Mouse (Mus musculus) testis, adult 2 months (tissue): ENCODE results near the gene B830017H08Rik. TPM values are rescaled to one million over a fixed set of nuclear protein-coding genes. Genes with fewer than 3 reads are reported as not detected.

Experiments used
- H3K27ac ChIP-seq: fragments of 200-500 bp; 2 replicates; pipeline ENCODE4 v1.5.1; 2012; ENCODE audit warnings: low read depth, low read length; ENCODE audit not compliant: control insufficient read depth, insufficient read depth
- H3K27me3 ChIP-seq: fragments of 200-500 bp; 2 replicates; pipeline ENCODE4 v1.6.1; 2012; ENCODE audit warnings: mild to moderate bottlenecking, low read length, moderate library complexity; ENCODE audit not compliant: control insufficient read depth, insufficient read depth
- H3K36me3 ChIP-seq: fragments of 200-500 bp; 2 replicates; pipeline ENCODE4 v1.6.1; 2012; ENCODE audit warnings: mild to moderate bottlenecking, low read length; ENCODE audit not compliant: control insufficient read depth, insufficient read depth
- H3K4me1 ChIP-seq: fragments of 200-500 bp; 2 replicates; pipeline ENCODE4 v1.6.1; 2012; ENCODE audit warnings: low read length; ENCODE audit not compliant: control insufficient read depth, insufficient read depth
- H3K4me3 ChIP-seq: fragments of 200-500 bp; 2 replicates; pipeline ENCODE4 v1.5.1; 2012; ENCODE audit warnings: low read depth, mild to moderate bottlenecking, low read length, moderate library complexity, mixed read lengths; ENCODE audit not compliant: control insufficient read depth
- CTCF ChIP-seq: fragments of 200-500 bp; IDR thresholded peaks from 2 replicates; pipeline ENCODE4 v1.5.1; 2012; ENCODE audit warnings: low read depth, mild to moderate bottlenecking, inconsistent platforms, low read length, moderate library complexity; ENCODE audit not compliant: control insufficient read depth, insufficient read depth, insufficient replicate concordance
- POLR2A ChIP-seq: fragments of 200-500 bp; IDR thresholded peaks from 2 replicates; pipeline ENCODE4 v1.6.1; 2012; ENCODE audit warnings: low read depth, mild to moderate bottlenecking, inconsistent platforms, low read length, moderate library complexity; ENCODE audit not compliant: control insufficient read depth
- polyA plus RNA-seq: library from polyadenylated mRNA; depleted of rRNA; stranded (reverse); fragments of >200 nt; gene quantifications from 2 replicates; pipeline ENCODE4 v1.2.3, GENCODE M21; 2012

B830017H08Rik gene
- polyA plus RNA-seq, 1 experiment = 4.5 TPM

DNA sequence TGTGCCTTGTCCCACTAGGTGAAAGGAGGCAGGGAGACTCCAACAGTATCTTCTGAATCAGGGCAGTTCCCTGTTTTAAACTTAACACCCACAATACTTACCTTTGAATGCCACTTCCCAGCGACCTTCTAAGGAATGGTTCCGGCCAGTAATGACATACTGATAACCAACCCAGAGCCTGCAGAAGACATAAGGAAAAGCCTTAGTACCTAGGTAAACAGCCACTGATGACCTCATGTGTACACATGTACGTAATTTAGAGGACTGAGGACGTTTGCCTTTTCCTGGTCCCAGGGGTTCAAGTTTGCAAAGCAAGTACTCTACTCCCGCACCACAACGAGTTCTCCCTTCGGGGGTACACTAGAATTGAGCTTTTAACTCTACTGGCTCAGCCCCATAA lies 24.2 kb downstream of the B830017H08Rik start:
- no peak overlapping the region for H3K27ac ChIP-seq
- TF ChIP-seq CTCF (no peak), POLR2A (no peak)
- no peak overlapping the region for H3K4me3 ChIP-seq
- peaks cover 3% of the 10 kb centered on the region; the same call in 1 of the 2 replicates for H3K36me3 ChIP-seq
- no peaks in the 10 kb centered on the region for H3K4me1 ChIP-seq
- no peaks in the 10 kb centered on the region for H3K27me3 ChIP-seq

DNA sequence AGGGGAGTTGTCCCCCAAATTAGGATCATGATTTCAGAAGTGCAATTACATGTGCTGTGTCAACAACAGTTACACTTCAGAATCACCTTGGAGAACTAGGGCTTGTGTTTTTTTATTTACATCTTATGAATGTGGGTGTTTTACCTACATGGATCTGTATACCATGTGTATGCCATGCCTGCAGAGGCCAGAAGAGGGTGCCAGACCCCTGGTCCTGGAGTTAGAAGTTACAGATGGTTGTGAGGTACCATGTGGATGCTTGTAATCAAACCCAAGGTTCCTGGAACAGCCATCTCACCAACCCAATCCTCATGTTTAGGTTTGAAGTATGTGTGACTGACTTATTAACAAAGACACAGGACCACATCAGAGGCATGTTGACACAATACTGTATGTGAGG lies 25.7 kb downstream of the B830017H08Rik start:
- TF ChIP-seq CTCF (peak; percentile 32; the same call in 1 of the 2 replicates), POLR2A (no peak)
- H3K4me3 ChIP-seq = peak overlapping the region; percentile 79
- no peaks in the 10 kb centered on the region for H3K4me1 ChIP-seq
- H3K27ac ChIP-seq = no peak overlapping the region
- H3K36me3 ChIP-seq = peaks cover 3% of the 10 kb centered on the region; the same call in 1 of the 2 replicates
- H3K27me3 ChIP-seq = no peaks in the 10 kb centered on the region

DNA sequence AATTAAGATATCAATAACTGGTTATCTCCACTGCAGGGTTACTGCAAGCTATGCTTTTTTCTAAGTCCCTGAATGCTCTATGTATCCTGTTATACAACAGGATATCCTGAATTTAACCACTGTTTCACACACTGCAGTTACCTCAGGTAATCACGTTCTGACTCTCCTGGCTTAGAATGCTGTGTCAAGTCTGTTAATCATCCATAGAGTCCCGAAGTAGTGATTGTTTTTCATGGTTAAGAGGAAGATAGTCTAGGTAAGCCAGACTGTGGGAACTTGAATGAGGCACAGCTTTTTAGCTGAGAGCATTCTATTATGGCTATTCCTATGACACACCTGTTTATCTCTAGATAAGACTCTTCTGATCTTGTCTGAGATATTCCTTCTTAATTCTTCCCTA lies 32.4 kb downstream of the B830017H08Rik start:
- Histone ChIP-seq H3K27me3 (no peaks in the 10 kb centered on the region), H3K4me3 (no peak overlapping the region), H3K4me1 (no peaks in the 10 kb centered on the region), H3K36me3 (no peaks in the 10 kb centered on the region), H3K27ac (no peak overlapping the region)
- TF ChIP-seq CTCF (no peak), POLR2A (no peak)

DNA sequence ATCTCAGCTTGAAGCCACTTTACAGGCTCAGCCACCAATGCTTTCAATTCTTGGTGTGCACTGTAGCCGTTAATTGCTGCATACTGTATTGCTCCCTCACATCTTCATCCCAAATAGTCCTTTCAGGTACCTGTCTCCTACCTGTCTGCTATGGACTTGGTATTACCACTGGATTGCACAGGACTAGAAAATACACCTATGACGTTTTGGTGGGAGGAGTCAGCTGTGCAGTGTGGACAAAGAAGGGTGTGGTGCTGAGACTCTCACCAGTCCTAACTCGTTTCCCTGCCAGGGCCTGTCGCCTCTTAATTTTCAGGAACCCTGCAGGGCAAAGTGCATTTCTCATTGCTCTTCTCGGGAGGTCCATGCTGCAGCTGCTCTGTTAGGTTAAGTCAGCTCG lies 32.8 kb downstream of the B830017H08Rik start:
- TF ChIP-seq POLR2A (no peak), CTCF (no peak)
- no peaks in the 10 kb centered on the region for H3K36me3 ChIP-seq

DNA sequence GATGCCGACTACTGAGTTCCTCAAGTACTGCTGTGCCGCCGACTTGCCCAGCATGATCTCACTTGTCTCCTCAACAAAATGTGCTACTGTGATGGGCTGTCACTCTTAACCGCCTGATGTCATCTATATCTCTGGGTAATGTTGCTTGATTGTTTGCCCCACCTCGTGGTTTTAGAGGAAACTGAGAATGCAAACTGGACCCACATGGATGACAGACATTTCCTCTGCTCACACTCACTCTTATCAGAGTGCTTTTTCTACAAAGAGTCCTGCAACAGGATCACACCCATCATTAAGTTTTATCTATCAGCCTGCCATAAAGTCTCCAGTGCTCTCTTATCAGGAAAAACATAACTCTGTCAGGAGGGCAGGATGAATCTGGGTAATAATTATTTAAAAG lies 38.3 kb downstream of the B830017H08Rik start:
- H3K36me3 ChIP-seq = no peaks in the 10 kb centered on the region
- no peaks in the 10 kb centered on the region for H3K27me3 ChIP-seq
- H3K27ac ChIP-seq = no peak overlapping the region
- TF ChIP-seq CTCF = no peak
- TF ChIP-seq POLR2A = no peak
- H3K4me1 ChIP-seq = no peaks in the 10 kb centered on the region
- H3K4me3 ChIP-seq = no peak overlapping the region

More for the DNA sequence above, 32.8 kb downstream of the B830017H08Rik start:
- no peak overlapping the region for H3K27ac ChIP-seq
- H3K4me3 ChIP-seq = no peak overlapping the region
- H3K4me1 ChIP-seq = no peaks in the 10 kb centered on the region
- H3K27me3 ChIP-seq = no peaks in the 10 kb centered on the region

DNA sequence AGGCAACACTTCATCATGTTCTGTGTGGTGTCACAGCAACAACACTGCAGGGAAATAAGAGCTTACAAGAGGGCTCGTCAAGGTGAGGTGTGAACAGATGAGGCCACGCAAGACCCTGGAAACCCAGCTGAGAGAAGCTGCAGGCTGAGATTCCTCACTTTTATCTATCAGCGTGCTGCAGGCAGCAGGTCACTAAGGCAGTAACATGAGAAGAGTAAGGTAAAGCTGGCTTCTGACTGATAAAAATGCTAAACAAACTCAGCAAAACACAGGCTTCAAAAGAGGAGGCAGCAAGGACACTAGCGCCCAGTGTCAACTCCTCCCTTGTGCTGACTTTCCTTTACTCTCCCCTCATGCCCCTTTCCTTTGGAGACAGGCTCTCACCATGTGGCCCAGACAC lies 40.1 kb downstream of the B830017H08Rik start:
- Histone ChIP-seq H3K4me3 (no peak overlapping the region), H3K4me1 (no peaks in the 10 kb centered on the region), H3K27me3 (no peaks in the 10 kb centered on the region), H3K27ac (no peak overlapping the region), H3K36me3 (no peaks in the 10 kb centered on the region)
- TF ChIP-seq CTCF (no peak), POLR2A (no peak)

DNA sequence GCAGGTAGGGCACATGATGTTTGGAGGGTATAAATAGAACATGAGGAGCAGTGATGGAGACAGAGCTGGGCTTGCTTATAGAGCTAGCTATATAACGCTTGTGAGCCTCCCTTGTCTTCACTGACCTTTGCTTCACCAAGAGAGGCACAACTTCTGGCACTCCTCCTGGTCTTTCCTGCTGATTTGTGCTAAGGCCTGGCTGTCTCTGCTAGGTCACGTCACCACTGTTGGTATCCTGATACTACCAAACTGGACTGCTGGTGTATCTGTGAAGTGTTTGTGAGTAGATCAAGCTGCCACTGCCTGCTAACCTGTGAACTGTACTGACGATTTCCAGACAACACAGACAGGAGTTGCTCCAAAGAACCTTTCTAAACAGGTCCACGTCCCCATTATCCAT lies 42.3 kb downstream of the B830017H08Rik start:
- no peak overlapping the region for H3K27ac ChIP-seq
- no peak overlapping the region for H3K4me3 ChIP-seq
- H3K27me3 ChIP-seq = no peaks in the 10 kb centered on the region
- H3K4me1 ChIP-seq = peaks cover 2% of the 10 kb centered on the region; the same call in 1 of the 2 replicates
- no peaks in the 10 kb centered on the region for H3K36me3 ChIP-seq
- TF ChIP-seq CTCF (no peak), POLR2A (no peak)

DNA sequence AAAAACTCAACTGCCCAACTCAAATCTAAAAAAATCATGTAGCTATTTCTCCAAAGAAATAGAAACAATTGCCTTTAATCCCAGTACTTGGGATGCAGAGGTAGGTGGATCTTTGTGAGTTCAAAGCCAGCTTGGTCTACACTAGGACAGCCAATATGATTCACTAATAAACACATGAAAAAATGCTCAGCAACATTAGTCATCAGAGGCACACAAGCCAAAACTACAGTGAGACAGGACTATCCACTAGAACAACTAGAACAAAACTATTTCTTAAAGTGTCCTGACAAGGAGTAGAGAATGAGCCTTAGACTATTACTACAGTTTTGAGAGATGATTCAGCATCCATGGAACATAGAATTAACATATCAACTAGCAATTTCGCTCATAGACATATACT lies 43.2 kb downstream of the B830017H08Rik start:
- TF ChIP-seq POLR2A (no peak), CTCF (no peak)
- H3K4me1 ChIP-seq = peaks cover 2% of the 10 kb centered on the region; the same call in 1 of the 2 replicates
- H3K27me3 ChIP-seq = no peaks in the 10 kb centered on the region
- no peak overlapping the region for H3K27ac ChIP-seq
- no peaks in the 10 kb centered on the region for H3K36me3 ChIP-seq
- no peak overlapping the region for H3K4me3 ChIP-seq
